Mouse (Mus musculus): ENCODE measurements around the gene Hoxb9.

DNA sequence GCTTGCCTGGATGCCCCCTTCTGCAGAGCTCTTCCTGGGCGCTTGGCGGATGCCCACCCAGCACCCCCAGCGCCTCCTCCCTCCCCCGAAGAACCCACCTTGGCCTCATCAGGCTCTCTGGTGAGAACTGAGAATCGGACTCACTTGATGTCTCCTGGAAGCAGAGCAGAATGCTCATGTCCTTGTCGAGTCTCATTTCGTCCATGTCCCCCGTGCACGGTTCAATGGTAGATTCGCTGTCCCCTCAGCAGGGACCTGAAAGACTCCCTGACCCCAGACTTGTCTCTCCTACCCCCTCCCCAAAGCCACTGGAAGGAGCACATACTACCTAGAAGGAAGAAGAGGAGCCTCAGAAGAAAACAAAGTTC lies 29.8 kb downstream of the Hoxb9 start:
- TF ChIP-seq CTCF (IDR thresholded peaks at IDR 0.05; ENCODE audit: control insufficient read depth, insufficient read depth, low read length) (no peak), POLR2A (IDR thresholded peaks at IDR 0.05; ENCODE audit: borderline replicate concordance, control insufficient read depth, low read depth, low read length) (no peak)
